Mouse (Mus musculus) midbrain, embryonic 16.5 days (tissue): Measurements from ENCODE around the gene Fam49a. TPM values are rescaled to one million over a fixed set of nuclear protein-coding genes. Genes with fewer than 3 reads are reported as not detected.

Experiments used
- ATAC-seq: fragments of 200-750 bp; cut with Nextera tagmentation; 2 replicates; pipeline ENCODE4 v1.8.0; 2017; ENCODE audit warnings: moderate TSS enrichment
- H3K27ac ChIP-seq: fragments of 300-500 bp; sonication (generic); 2 replicates; pipeline ENCODE4 v1.5.1; 2014; ENCODE audit warnings: mild to moderate bottlenecking, low read length, mixed read lengths
- H3K27me3 ChIP-seq: fragments of 300-500 bp; sonication (generic); 2 replicates; pipeline ENCODE4 v1.6.1; 2014; ENCODE audit warnings: low read depth, low read length, mixed read lengths; ENCODE audit not compliant: control insufficient read depth, insufficient read depth
- H3K36me3 ChIP-seq: fragments of 300-500 bp; sonication (generic); 2 replicates; pipeline ENCODE4 v1.6.1; 2014; ENCODE audit warnings: mild to moderate bottlenecking, low read length, moderate library complexity, mixed read lengths; ENCODE audit not compliant: control insufficient read depth, insufficient read depth
- H3K4me1 ChIP-seq: fragments of 300-500 bp; sonication (generic); 2 replicates; pipeline ENCODE4 v1.6.1; 2014; ENCODE audit warnings: mild to moderate bottlenecking, low read length, mixed read lengths; ENCODE audit not compliant: control insufficient read depth, insufficient read depth
- H3K4me2 ChIP-seq: fragments of 300-500 bp; sonication (generic); 2 replicates; pipeline ENCODE4 v1.6.1; 2014; ENCODE audit warnings: mild to moderate bottlenecking, low read length, mixed read lengths
- H3K4me3 ChIP-seq: fragments of 300-500 bp; sonication (generic); 2 replicates; pipeline ENCODE4 v1.5.1; 2014; ENCODE audit warnings: low read depth, mild to moderate bottlenecking, low read length, moderate library complexity, mixed read lengths
- H3K9ac ChIP-seq: fragments of 300-500 bp; sonication (generic); 2 replicates; pipeline ENCODE4 v1.6.1; 2014; ENCODE audit warnings: low read depth, low read length, mixed read lengths
- H3K9me3 ChIP-seq: fragments of 300-500 bp; sonication (generic); replicated peaks from 2 replicates; pipeline ENCODE4 v1.6.1; 2014; ENCODE audit warnings: mild to moderate bottlenecking, low read length, mixed read lengths; ENCODE audit not compliant: control insufficient read depth, poor library complexity, severe bottlenecking
- WGBS: fragments of 180-500 bp; shearing (Covaris S2); extraction: QIAGEN DNeasy Blood & Tissue Kit; methylation state at CpG from one replicate; pipeline ENCODE4 v1.1.7; 2014; 5-methylcytosine and 5-hydroxymethylcytosine counted together
- polyA plus RNA-seq: library from polyadenylated mRNA; unstranded; fragments of >200 nt; fragmentation: Nextera tagmentation; extraction: Ambion mirVana; gene quantifications from 2 replicates; pipeline ENCODE4 v1.2.1, GENCODE M21; 2015

Gene Fam49a
- polyA plus RNA-seq, 1 experiment from 2014 or later = 72.1 TPM

GRCm38 (mm10) chr12:12278464-12278872 lies 16.5 kb downstream of the Fam49a start:
- Histone ChIP-seq H3K4me2 (no peak overlapping the region), H3K27ac (no peak overlapping the region), H3K4me3 (no peak overlapping the region), H3K36me3 (no peaks in the 10 kb centered on the region), H3K9ac (no peak overlapping the region), H3K27me3 (no peaks in the 10 kb centered on the region), H3K9me3 (no peaks in the 10 kb centered on the region), H3K4me1 (no peaks in the 10 kb centered on the region)
- 76% methylated on average over 7 of the region's 7 CpGs for WGBS
- ATAC-seq = no peak

GRCm38 (mm10) chr12:12283702-12284288 lies 21.9 kb downstream of the Fam49a start:
- Histone ChIP-seq H3K4me2 (no peak overlapping the region), H3K9ac (no peak overlapping the region), H3K4me3 (no peak overlapping the region), H3K9me3 (no peaks in the 10 kb centered on the region), H3K27ac (no peak overlapping the region), H3K4me1 (peaks cover 25% of the 10 kb centered on the region), H3K36me3 (no peaks in the 10 kb centered on the region), H3K27me3 (no peaks in the 10 kb centered on the region)
- WGBS = 92% methylated on average over 10 of the region's 10 CpGs
- no peak for ATAC-seq

- no peak for ATAC-seq
- 88% methylated on average over 6 of the region's 6 CpGs for WGBS
- no peaks in the 10 kb centered on the region for H3K36me3 ChIP-seq
Measured at GRCm38 (mm10) chr12:12284521-12284920, 22.6 kb downstream of the Fam49a start.

GRCm38 (mm10) chr12:12287131-12287786 lies 25.3 kb downstream of the Fam49a start:
- Histone ChIP-seq H3K9ac (peak overlapping the region; percentile 54), H3K36me3 (no peaks in the 10 kb centered on the region), H3K9me3 (no peaks in the 10 kb centered on the region), H3K4me2 (peak overlapping the region; percentile 37), H3K4me1 (peaks cover 32% of the 10 kb centered on the region), H3K4me3 (no peak overlapping the region; the same call in 1 of the 2 replicates), H3K27ac (peak overlapping the region; percentile 90), H3K27me3 (no peaks in the 10 kb centered on the region)
- 21% methylated on average over 9 of the region's 9 CpGs for WGBS
- peak; percentile 81 for ATAC-seq

More at GRCm38 (mm10) chr12:12284521-12284920, 22.6 kb downstream of the Fam49a start:
- Histone ChIP-seq H3K4me1 (peaks cover 25% of the 10 kb centered on the region), H3K9me3 (no peaks in the 10 kb centered on the region), H3K4me3 (no peak overlapping the region), H3K27me3 (no peaks in the 10 kb centered on the region), H3K4me2 (no peak overlapping the region), H3K27ac (no peak overlapping the region), H3K9ac (no peak overlapping the region)

GRCm38 (mm10) chr12:12287787-12288132 lies 25.8 kb downstream of the Fam49a start:
- Histone ChIP-seq H3K9me3 (no peaks in the 10 kb centered on the region), H3K27me3 (no peaks in the 10 kb centered on the region), H3K4me1 (peaks cover 34% of the 10 kb centered on the region), H3K27ac (peak overlapping the region; percentile 90), H3K9ac (no peak overlapping the region), H3K36me3 (no peaks in the 10 kb centered on the region), H3K4me3 (no peak overlapping the region), H3K4me2 (peak overlapping the region; percentile 37)
- WGBS = 34% methylated on average over 6 of the region's 6 CpGs
- ATAC-seq = peak; percentile 22; the same call in 1 of the 2 replicates

GRCm38 (mm10) chr12:12288586-12288985 lies 26.6 kb downstream of the Fam49a start:
- no peaks in the 10 kb centered on the region for H3K27me3 ChIP-seq
- H3K27ac ChIP-seq = peak overlapping the region; percentile 90; the same call in 1 of the 2 replicates
- H3K9me3 ChIP-seq = no peaks in the 10 kb centered on the region
- peaks cover 34% of the 10 kb centered on the region for H3K4me1 ChIP-seq
- H3K4me2 ChIP-seq = no peak overlapping the region
- no peak for ATAC-seq
- H3K4me3 ChIP-seq = no peak overlapping the region
- 81% methylated on average over 1 of the region's 1 CpGs for WGBS
- no peaks in the 10 kb centered on the region for H3K36me3 ChIP-seq
- H3K9ac ChIP-seq = no peak overlapping the region

- 72% methylated on average over 3 of the region's 3 CpGs for WGBS
- Histone ChIP-seq H3K4me2 (no peak overlapping the region), H3K27me3 (no peaks in the 10 kb centered on the region), H3K27ac (no peak overlapping the region), H3K36me3 (no peaks in the 10 kb centered on the region), H3K4me3 (no peak overlapping the region), H3K9me3 (no peaks in the 10 kb centered on the region), H3K9ac (no peak overlapping the region), H3K4me1 (peaks cover 34% of the 10 kb centered on the region)
- ATAC-seq = no peak
Measured at GRCm38 (mm10) chr12:12289636-12290035, 27.7 kb downstream of the Fam49a start.

- Histone ChIP-seq H3K4me1 (peaks cover 22% of the 10 kb centered on the region), H3K9ac (no peak overlapping the region), H3K4me2 (no peak overlapping the region), H3K27ac (no peak overlapping the region; the same call in 1 of the 2 replicates), H3K4me3 (no peak overlapping the region), H3K36me3 (no peaks in the 10 kb centered on the region), H3K9me3 (no peaks in the 10 kb centered on the region), H3K27me3 (no peaks in the 10 kb centered on the region)
- WGBS = 32% methylated on average over 5 of the region's 5 CpGs
- ATAC-seq = no peak
Measured at GRCm38 (mm10) chr12:12292043-12292618, 30.2 kb downstream of the Fam49a start.
